Mouse (Mus musculus) neural tube, embryonic 13.5 days (tissue): ENCODE measurements at regions not wholly inside any gene's neighbourhood (a gene's known extent, or its start where the extent isn't known, plus 50 kb on each side); places are given as distances from the start of the nearest gene placed in this dataset.

Experiments
- ATAC-seq: fragments of 200-750 bp; cut with Nextera tagmentation; 2 replicates; pipeline ENCODE4 v1.8.0; 2017; ENCODE audit warnings: low read depth, mild to moderate bottlenecking, moderate TSS enrichment, moderate library complexity
- H3K27ac ChIP-seq: fragments of 300-500 bp; sonication (generic); replicated peaks from 2 replicates; pipeline ENCODE4 v1.5.1; 2015; ENCODE audit warnings: moderate library complexity, mild to moderate bottlenecking, inconsistent platforms
- H3K27me3 ChIP-seq: fragments of 300-500 bp; sonication (generic); 2 replicates; pipeline ENCODE4 v1.6.1; 2015; ENCODE audit warnings: mild to moderate bottlenecking, inconsistent platforms
- H3K36me3 ChIP-seq: fragments of 300-500 bp; sonication (generic); 2 replicates; pipeline ENCODE4 v1.6.1; 2015; ENCODE audit warnings: mild to moderate bottlenecking, inconsistent platforms
- H3K4me1 ChIP-seq: fragments of 300-500 bp; sonication (generic); replicated peaks from 2 replicates; pipeline ENCODE4 v1.6.1; 2015; ENCODE audit warnings: inconsistent platforms
- H3K4me2 ChIP-seq: fragments of 300-500 bp; sonication (generic); 2 replicates; pipeline ENCODE4 v1.6.1; 2015; ENCODE audit warnings: inconsistent platforms, mild to moderate bottlenecking, moderate library complexity
- H3K4me3 ChIP-seq: fragments of 300-500 bp; sonication (generic); 2 replicates; pipeline ENCODE4 v1.5.1; 2015; ENCODE audit warnings: mild to moderate bottlenecking, inconsistent platforms
- H3K9ac ChIP-seq: fragments of 300-500 bp; sonication (generic); 2 replicates; pipeline ENCODE4 v1.6.1; 2015; ENCODE audit warnings: moderate library complexity, mild to moderate bottlenecking, inconsistent platforms
- H3K9me3 ChIP-seq: fragments of 300-500 bp; sonication (generic); 2 replicates; pipeline ENCODE4 v1.6.1; 2016; ENCODE audit warnings: inconsistent platforms
- WGBS: fragments of 180-500 bp; shearing (Covaris S2); methylation state at CpG from one replicate; pipeline ENCODE4 v1.1.7; 2015; 5-methylcytosine and 5-hydroxymethylcytosine counted together

GRCm38 (mm10) chr7:113153386-113153785, 53.9 kb upstream of the Arntl start:
- Histone ChIP-seq H3K27ac (no peak overlapping the region), H3K27me3 (no peaks in the 10 kb centered on the region), H3K9me3 (no peaks in the 10 kb centered on the region), H3K36me3 (no peaks in the 10 kb centered on the region), H3K9ac (no peak overlapping the region), H3K4me1 (peaks cover 16% of the 10 kb centered on the region), H3K4me2 (no peak overlapping the region), H3K4me3 (no peak overlapping the region)
- WGBS, result 94% methylated on average over 2 of the region's 2 CpGs
- ATAC-seq, result no peak

- no peak overlapping the region for H3K4me3 ChIP-seq
- ATAC-seq, result no peak
- H3K36me3 ChIP-seq, result no peaks in the 10 kb centered on the region
- H3K27me3 ChIP-seq, result no peaks in the 10 kb centered on the region
- H3K9ac ChIP-seq, result no peak overlapping the region
- WGBS, result 78% methylated on average over 4 of the region's 4 CpGs
- H3K9me3 ChIP-seq, result no peaks in the 10 kb centered on the region
- no peak overlapping the region for H3K27ac ChIP-seq
- H3K4me1 ChIP-seq, result peaks cover 16% of the 10 kb centered on the region
- H3K4me2 ChIP-seq, result no peak overlapping the region
These were observed 53.2 kb upstream of the Arntl start for GRCm38 (mm10) chr7:113154066-113154465.

GRCm38 (mm10) chr7:113156366-113156765, 50.9 kb upstream of the Arntl start:
- 65% methylated on average over 5 of the region's 5 CpGs for WGBS
- no peak overlapping the region for H3K9ac ChIP-seq
- H3K36me3 ChIP-seq, result no peaks in the 10 kb centered on the region
- H3K9me3 ChIP-seq, result no peaks in the 10 kb centered on the region
- no peak for ATAC-seq
- H3K4me2 ChIP-seq, result no peak overlapping the region
- no peak overlapping the region for H3K4me3 ChIP-seq
- H3K4me1 ChIP-seq, result peaks cover 16% of the 10 kb centered on the region
- no peaks in the 10 kb centered on the region for H3K27me3 ChIP-seq
- no peak overlapping the region for H3K27ac ChIP-seq

GRCm38 (mm10) chr7:113156861-113157747, 50.2 kb upstream of the Arntl start:
- Histone ChIP-seq H3K27me3 (no peaks in the 10 kb centered on the region), H3K4me3 (no peak overlapping the region), H3K27ac (no peak overlapping the region), H3K4me2 (no peak overlapping the region), H3K9me3 (no peaks in the 10 kb centered on the region), H3K9ac (no peak overlapping the region), H3K36me3 (no peaks in the 10 kb centered on the region), H3K4me1 (peaks cover 16% of the 10 kb centered on the region)
- 62% methylated on average over 12 of the region's 12 CpGs for WGBS
- no peak for ATAC-seq
